ENCODE assay signal across 10 mouse cellular contexts in genomic region chr17:25080210-25080609, GRCm38 (mm10). TPM values are rescaled to one million over a fixed set of nuclear protein-coding genes. Genes with fewer than 3 reads are reported as not detected.
A peak's percentile ranks its signal among the peaks of the same experiment; 100 is the strongest.
DNase-seq lines count a peak whose midpoint lies in the region; ATAC-seq and TF ChIP-seq lines count a peak whose summit lies in the region.
"Had no signal": no experiment of that assay in that cellular context is flagged by ENCODE, and none has a peak within 500 bp of the region (broad histone marks: within the 10 kb centered on the region; RNA-seq: fewer than 3 reads in every experiment).

No protein-coding gene starts in this region.

- no peak for TF ChIP-seq CTCF in gastrocnemius, adult 2 months (IDR thresholded peaks at IDR 0.05)
- no peak for TF ChIP-seq CTCF in spleen, adult 2 months (IDR thresholded peaks at IDR 0.05; ENCODE audit: extremely low read depth, insufficient read depth, insufficient read length, insufficient replicate concordance)

- no peaks in the 10 kb centered on the region for H3K27me3 ChIP-seq in spleen, adult 2 months (ENCODE audit: control insufficient read depth, insufficient read depth, low read length)
- no peaks in the 10 kb centered on the region for H3K27me3 ChIP-seq in liver, embryonic 11.5 days (replicated peaks; ENCODE audit: control insufficient read depth, insufficient read depth, low read length)

- no peak for DNase-seq in gastrocnemius, adult 2 months
- DNase-seq in gastrocnemius, postnatal 14 days, result no peak
- DNase-seq in spleen, adult 2 months (ENCODE audit: low read depth in 1 of 2, low spot score in 2 of 2), result no peak
- DNase-seq in spleen, postnatal 4 days (ENCODE audit: low spot score in 2 of 2), result no peak
- DNase-seq in liver, embryonic 11.5 days (ENCODE audit: low spot score), result no peak
- DNase-seq in Muller cell, postnatal 12 days (ENCODE audit: inconsistent ontology term), result no peak
- DNase-seq in frontal cortex, postnatal 25 days (ENCODE audit: low spot score in 2 of 2), result no peak
- no peak for DNase-seq in adrenal gland, postnatal 10 days

- intact Hi-C loops in gastrocnemius, adult 2 months (cut with DNase I), result loop anchor here (2.0 kb wide), 1 partner anchor 13 kb away; no protein-coding TSS in a partner anchor
- intact Hi-C loops in gastrocnemius, postnatal 14 days (cut with DNase I; ENCODE audit: low total_unique reads), result no loop called here

- H3K4me1 ChIP-seq in spleen, adult 2 months (ENCODE audit: control insufficient read depth, insufficient read depth, insufficient read length), result no peaks in the 10 kb centered on the region
- peaks cover 13% of the 10 kb centered on the region for H3K4me1 ChIP-seq in liver, embryonic 11.5 days (replicated peaks; ENCODE audit: control insufficient read depth, insufficient read depth, low read length)

- H3K4me2 ChIP-seq in liver, embryonic 11.5 days, result peak overlapping the region; percentile 6

- H3K36me3 ChIP-seq in spleen, adult 2 months (ENCODE audit: control insufficient read depth, insufficient read depth, low read length), result peaks cover 4% of the 10 kb centered on the region
- no peaks in the 10 kb centered on the region; the same call in 1 of the 2 replicates for H3K36me3 ChIP-seq in liver, embryonic 11.5 days (ENCODE audit: control insufficient read depth, insufficient read depth, low read length)

- peak overlapping the region; percentile 95 for H3K27ac ChIP-seq in gastrocnemius, adult 2 months
- peak overlapping the region; percentile 75; the same call in 1 of the 2 replicates for H3K27ac ChIP-seq in spleen, adult 2 months (ENCODE audit: insufficient read depth, low read length)
- H3K27ac ChIP-seq in liver, embryonic 11.5 days (ENCODE audit: low read depth, low read length), result peak overlapping the region; percentile 74

- 86% methylated on average over 13 of the region's 13 CpGs for WGBS in spleen, adult 2 months
- WGBS in liver, embryonic 11.5 days, result 78% methylated on average over 13 of the region's 13 CpGs

- H3K4me3 ChIP-seq in gastrocnemius, adult 2 months, result peak overlapping the region; percentile 72
- peak overlapping the region; percentile 45 for H3K4me3 ChIP-seq in spleen, adult 2 months (ENCODE audit: extremely low read depth, insufficient read depth, insufficient read length)
- H3K4me3 ChIP-seq in liver, embryonic 11.5 days (ENCODE audit: low read depth, low read length), result peak overlapping the region; percentile 33

- H3K9ac ChIP-seq in liver, embryonic 11.5 days (ENCODE audit: low read depth, low read length), result peak overlapping the region; percentile 21; the same call in 1 of the 2 replicates

- TF ChIP-seq POLR2A in spleen, adult 2 months (IDR thresholded peaks at IDR 0.05; ENCODE audit: low read depth, low read length), result no peak

- no peak for ATAC-seq in liver, embryonic 11.5 days (replicated peaks; ENCODE audit: low FRiP score)

- H3K9me3 ChIP-seq in liver, embryonic 11.5 days (ENCODE audit: control insufficient read depth, low read length), result no peaks in the 10 kb centered on the region

RNA-seq across cellular contexts. Expression of gene Tmem204, which starts 3.2 kb away (rescaled TPM):
- total RNA-seq in gastrocnemius, adult 2 months (2021), result 10 to 100 TPM in 1 of 2 experiments, 1 to 10 TPM in 1; 8.3 to 21.5 TPM
- total RNA-seq in gastrocnemius, postnatal 14 days (2021), result 10 to 100 TPM; 13.9 to 16.3 TPM
- polyA plus RNA-seq in spleen, adult 2 months (2012; rRNA removed), result 37.6 and 46.7 TPM in 2 replicates
- polyA plus RNA-seq in liver, embryonic 11.5 days (2014; fragmentation: Nextera tagmentation; extraction: Ambion mirVana), result 8.5 and 10.1 TPM in 2 replicates
- total RNA-seq in adrenal gland, postnatal 10 days (2021), result 10 to 100 TPM; 23.1 to 31.8 TPM
- total RNA-seq: common myeloid progenitor, adult 5-6 weeks had no signal

RNA-seq across cellular contexts. Expression of gene Telo2, which starts 35.6 kb away (rescaled TPM):
- 10 to 100 TPM in 1 of 2 experiments, 1 to 10 TPM in 1; 4.5 to 11.4 TPM for total RNA-seq in gastrocnemius, adult 2 months (2021)
- total RNA-seq in gastrocnemius, postnatal 14 days (2021), result 1 to 10 TPM; 9.2 to 9.3 TPM
- 20.7 and 22.6 TPM in 2 replicates for polyA plus RNA-seq in spleen, adult 2 months (2012; rRNA removed)
- polyA plus RNA-seq in liver, embryonic 11.5 days (2014; fragmentation: Nextera tagmentation; extraction: Ambion mirVana), result 46.2 and 49.6 TPM in 2 replicates
- total RNA-seq in adrenal gland, postnatal 10 days (2021), result 10 to 100 TPM; 17.6 to 30.4 TPM

RNA-seq across cellular contexts. Expression of gene Ptx4, which starts 40.4 kb away (rescaled TPM):
- 1 to 10 TPM; 2.2 to 6.1 TPM for total RNA-seq in gastrocnemius, adult 2 months (2021)
- 1 to 10 TPM; 8.4 to 9.6 TPM for total RNA-seq in gastrocnemius, postnatal 14 days (2021)
- not detected in 2 replicates for polyA plus RNA-seq in spleen, adult 2 months (2012; rRNA removed)
- not detected in 2 replicates for polyA plus RNA-seq in liver, embryonic 11.5 days (2014; fragmentation: Nextera tagmentation; extraction: Ambion mirVana)
- under 1 TPM; 0.18 to 0.69 TPM for total RNA-seq in adrenal gland, postnatal 10 days (2021)
- total RNA-seq: common myeloid progenitor, adult 5-6 weeks had no signal
- polyA plus RNA-seq: neural tube, embryonic 11.5 days had no signal

RNA-seq across cellular contexts. Expression of gene Clcn7, which starts 53.0 kb away (rescaled TPM):
- 10 to 100 TPM; 16.2 to 19.2 TPM for total RNA-seq in gastrocnemius, adult 2 months (2021)
- total RNA-seq in gastrocnemius, postnatal 14 days (2021), result 10 to 100 TPM; 14.3 to 15.5 TPM
- polyA plus RNA-seq in spleen, adult 2 months (2012; rRNA removed), result 27.0 and 29.9 TPM in 2 replicates
- polyA plus RNA-seq in liver, embryonic 11.5 days (2014; fragmentation: Nextera tagmentation; extraction: Ambion mirVana), result 18.7 and 19.7 TPM in 2 replicates
- total RNA-seq in adrenal gland, postnatal 10 days (2021), result 10 to 100 TPM; 29.8 to 33.3 TPM
